Mouse (Mus musculus) bone marrow macrophage, adult 2 months (primary cell): ENCODE results near the gene Acyp1.

Source experiments
- CTCF ChIP-seq: IDR thresholded peaks from 2 replicates; pipeline ENCODE4 v1.5.1; 2012; ENCODE audit warnings: low read depth, mild to moderate bottlenecking, low read length, moderate library complexity
- POLR2A ChIP-seq: IDR thresholded peaks from 2 replicates; pipeline ENCODE4 v1.6.1; 2012; ENCODE audit warnings: mild to moderate bottlenecking, low read depth, low read length, borderline replicate concordance

DNA sequence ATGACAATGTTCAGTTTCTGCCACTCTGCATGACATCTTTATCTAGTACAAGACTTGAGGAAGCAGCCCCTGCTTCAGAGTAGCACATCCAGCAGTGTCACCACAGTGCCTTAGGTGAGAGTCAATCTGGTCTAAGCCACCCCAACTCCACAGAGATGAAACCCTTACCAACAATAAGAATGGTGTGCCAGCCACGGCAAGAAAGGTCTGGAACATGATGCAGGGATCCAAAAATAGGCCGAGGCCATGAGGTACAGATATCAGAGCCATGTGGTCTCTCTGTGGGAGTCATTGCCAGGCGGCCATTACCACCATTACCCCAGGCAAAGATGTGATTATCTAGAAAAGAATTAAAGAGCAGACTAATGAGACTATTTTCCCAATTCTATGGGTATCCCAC lies 20.4 kb upstream of the Acyp1 start:
- TF ChIP-seq CTCF: no peak
- no peak for TF ChIP-seq POLR2A
